Comparison of ENCODE assay signal across 28 mouse cellular contexts in the genomic region with DNA sequence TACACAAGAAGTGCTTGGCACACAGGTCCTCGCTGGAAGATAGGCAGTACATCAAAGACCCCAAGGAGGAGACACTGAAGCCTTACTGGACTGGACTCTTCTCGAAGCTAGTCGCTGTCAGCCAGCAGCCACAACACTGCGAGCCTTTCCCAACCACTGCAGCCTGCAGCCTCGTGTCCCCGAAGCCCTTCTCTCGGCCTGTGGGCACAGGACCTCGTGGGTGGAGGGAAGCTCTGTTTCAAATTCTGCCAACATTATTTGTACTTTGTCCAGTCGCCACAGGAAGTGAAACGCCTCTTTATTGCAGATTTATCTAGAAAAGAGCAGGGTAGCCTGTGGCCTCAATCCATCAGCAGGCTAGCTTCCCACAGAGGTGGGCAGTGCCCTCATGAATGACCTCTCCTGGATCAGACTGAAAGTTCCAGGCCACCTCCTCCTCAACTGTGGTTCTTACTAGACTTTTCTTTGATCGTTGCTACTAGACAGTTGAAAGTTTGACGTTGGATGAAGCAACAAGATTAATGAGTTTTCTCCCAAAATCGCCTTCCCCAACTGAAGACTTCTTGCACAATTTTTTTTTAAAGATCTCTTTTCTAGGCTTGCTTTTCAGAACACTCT. TPM values are rescaled to one million over a fixed set of nuclear protein-coding genes. Genes with fewer than 3 reads are reported as not detected.
DNase-seq lines count a peak whose midpoint lies in the region; ATAC-seq and TF ChIP-seq lines count a peak whose summit lies in the region.
"Had no signal": no experiment of that assay in that cellular context is flagged by ENCODE, and none has a peak within 500 bp of the region (broad histone marks: within the 10 kb centered on the region; RNA-seq: fewer than 3 reads in every experiment).

Gm1110 (minus strand) TSS at position 203 of the 618 bp plus-strand sequence.

- no peak within 1 kb of the TSS for H3K27ac ChIP-seq in lung, postnatal 0 days (ENCODE audit: low read length)
- H3K27ac ChIP-seq: embryonic facial prominence, embryonic 12.5 days; embryonic facial prominence, embryonic 15.5 days; forebrain, embryonic 15.5 days; hindbrain, embryonic 12.5 days; hindbrain, embryonic 15.5 days had no signal

- WGBS in lung, postnatal 0 days = 46% methylated on average over 13 of the region's 13 CpGs

- no peaks in the 10 kb centered on the region for H3K27me3 ChIP-seq in lung, postnatal 0 days (replicated peaks; ENCODE audit: insufficient read depth, low read length)
- H3K27me3 ChIP-seq: CH12.LX; embryonic facial prominence, embryonic 12.5 days; embryonic facial prominence, embryonic 15.5 days; forebrain, embryonic 15.5 days; hindbrain, embryonic 12.5 days; hindbrain, embryonic 15.5 days had no signal

- no peak within 1 kb of the TSS for H3K4me3 ChIP-seq in lung, postnatal 0 days (ENCODE audit: low read depth, low read length)
- H3K4me3 ChIP-seq: embryonic facial prominence, embryonic 12.5 days; embryonic facial prominence, embryonic 15.5 days; forebrain, embryonic 15.5 days; hindbrain, embryonic 12.5 days; hindbrain, embryonic 15.5 days had no signal

- intact Hi-C loops in left cerebral cortex, postnatal 10 days (cut with DNase I) = no loop called here

- H3K9me3 ChIP-seq in lung, postnatal 0 days (ENCODE audit: low read length) = no peaks in the 10 kb centered on the region
- H3K9me3 ChIP-seq: embryonic facial prominence, embryonic 12.5 days; embryonic facial prominence, embryonic 15.5 days; forebrain, embryonic 15.5 days; G1E; hindbrain, embryonic 12.5 days; hindbrain, embryonic 15.5 days had no signal

- no peak for TF ChIP-seq CTCF in lung, postnatal 0 days (IDR thresholded peaks at IDR 0.05)

- DNase-seq in adrenal gland, adult 8-10 months = peak; percentile 8
- no peak for DNase-seq in adrenal gland, postnatal 10 days
- peak; percentile 44 for DNase-seq in lung, postnatal 0 days (ENCODE audit: low spot score)
- no peak for DNase-seq in lung, postnatal 14 days
- no peak for DNase-seq in gonadal fat pad, adult 2 months (ENCODE audit: low read depth)
- DNase-seq in left cerebral cortex, postnatal 10 days (ENCODE audit: extremely low spot score in 1 of 2, low spot score in 2 of 2) = no peak
- no peak for DNase-seq in layer of hippocampus, adult 8-10 months (ENCODE audit: low spot score in 2 of 2)
- DNase-seq: B cell, adult 2 months; cerebellum, adult 18-20 months; cerebellum, adult 9-10 months; cerebellum, postnatal 14 days; gastrocnemius, postnatal 25 days had no signal

- peaks cover 4% of the 10 kb centered on the region; the same call in 1 of the 2 replicates for H3K4me1 ChIP-seq in lung, postnatal 0 days (ENCODE audit: insufficient read depth, low read depth, low read length)
- H3K4me1 ChIP-seq: embryonic facial prominence, embryonic 12.5 days; embryonic facial prominence, embryonic 15.5 days; forebrain, embryonic 15.5 days; hindbrain, embryonic 12.5 days; hindbrain, embryonic 15.5 days had no signal

- no peaks in the 10 kb centered on the region for H3K36me3 ChIP-seq in lung, postnatal 0 days (ENCODE audit: insufficient read depth, low read length)
- H3K36me3 ChIP-seq: embryonic facial prominence, embryonic 12.5 days; embryonic facial prominence, embryonic 15.5 days; forebrain, embryonic 15.5 days; G1E; hindbrain, embryonic 12.5 days; hindbrain, embryonic 15.5 days had no signal

- no peak for TF ChIP-seq EP300 in lung, postnatal 0 days (IDR thresholded peaks at IDR 0.05)

- H3K9ac ChIP-seq in lung, postnatal 0 days (replicated peaks; ENCODE audit: low read depth) = no peak within 1 kb of the TSS
- H3K9ac ChIP-seq: embryonic facial prominence, embryonic 12.5 days; embryonic facial prominence, embryonic 15.5 days; forebrain, embryonic 15.5 days; hindbrain, embryonic 12.5 days; hindbrain, embryonic 15.5 days had no signal

- ATAC-seq in lung, postnatal 0 days = no peak
- ATAC-seq: forebrain, embryonic 15.5 days had no signal

- H3K4me2 ChIP-seq in lung, postnatal 0 days (replicated peaks; ENCODE audit: low read depth, low read length) = no peak within 1 kb of the TSS
- H3K4me2 ChIP-seq: embryonic facial prominence, embryonic 12.5 days; embryonic facial prominence, embryonic 15.5 days; forebrain, embryonic 15.5 days; heart, embryonic 11.5 days; hindbrain, embryonic 12.5 days; hindbrain, embryonic 15.5 days had no signal

RNA-seq across cellular contexts. Expression of gene Gm1110, which starts in this region (rescaled TPM):
- not detected for total RNA-seq in adrenal gland, adult 8-10 months (2022)
- not detected for total RNA-seq in adrenal gland, postnatal 10 days (2021)
- polyA plus RNA-seq in lung, postnatal 0 days (2015; fragmentation: Nextera tagmentation; extraction: Ambion mirVana) = not detected in 2 replicates
- 249 and 390 TPM in 2 replicates for polyA plus RNA-seq in gonadal fat pad, adult 2 months (2012; rRNA removed)
- not detected for total RNA-seq in left cerebral cortex, postnatal 10 days (2021)
- total RNA-seq in layer of hippocampus, adult 8-10 months (2022) = not detected
- total RNA-seq: adrenal gland, postnatal 36 days; gastrocnemius, adult 8-10 months; gastrocnemius, postnatal 25 days; heart, adult 8-10 months; heart, postnatal 25 days; hematopoietic stem cell, adult 5-6 weeks had no signal
- polyA plus RNA-seq: embryonic facial prominence, embryonic 12.5 days; forebrain, embryonic 11.5 days; G1E; heart, embryonic 14.5 days; intestine, embryonic 14.5 days had no signal

Comparison
In these comparisons a context has a peak if more than half of its experiments do, and no peak if none do; other contexts are left out.
1. RNA of gene Gm1110 (polyA plus RNA-seq): 249 to 390 TPM in gonadal fat pad, adult 2 months; not detected in lung, postnatal 0 days; every median in the first group is over 100 times any median in the second.
2. Peak in DNase-seq in adrenal gland, adult 8-10 months; RNA of the gene not detected or under 1 TPM.
3. Peak in DNase-seq in lung, postnatal 0 days; RNA of the gene not detected or under 1 TPM.